15 mouse cellular contexts compared by ENCODE assay signal in genomic region chr2:20768681-20769080, GRCm38 (mm10).
DNase-seq lines count a peak whose midpoint lies in the region; ATAC-seq lines count a peak whose summit lies in the region.
"Had no signal": no experiment of that assay in that cellular context is flagged by ENCODE, and none has a peak within 500 bp of the region (broad histone marks: within the 10 kb centered on the region; RNA-seq: fewer than 3 reads in every experiment).

No protein-coding gene starts in this region.

- ATAC-seq in hindbrain, embryonic 11.5 days (ENCODE audit: low FRiP score), result no peak
- no peak for ATAC-seq in hindbrain, embryonic 13.5 days (ENCODE audit: low FRiP score)
- ATAC-seq in megakaryocyte progenitor cell, adult 5-6 weeks (replicated peaks; ENCODE audit: poor library complexity), result no peak
- no peak for ATAC-seq in forebrain, embryonic 12.5 days (ENCODE audit: low FRiP score)
- ATAC-seq: midbrain, embryonic 13.5 days had no signal

- H3K4me3 ChIP-seq in hindbrain, embryonic 11.5 days (ENCODE audit: low read depth, low read length), result no peak overlapping the region
- no peak overlapping the region for H3K4me3 ChIP-seq in hindbrain, embryonic 13.5 days
- no peak overlapping the region for H3K4me3 ChIP-seq in forebrain, embryonic 12.5 days (replicated peaks)
- H3K4me3 ChIP-seq: erythroblast, embryonic 14.5 days; hindbrain, embryonic 12.5 days; limb, embryonic 12.5 days; midbrain, embryonic 13.5 days had no signal

- 64% methylated on average over 5 of the region's 5 CpGs for WGBS in hindbrain, embryonic 11.5 days
- 72% methylated on average over 5 of the region's 5 CpGs for WGBS in hindbrain, embryonic 13.5 days
- 73% methylated on average over 5 of the region's 5 CpGs for WGBS in forebrain, embryonic 12.5 days

- H3K36me3 ChIP-seq in hindbrain, embryonic 11.5 days (ENCODE audit: control insufficient read depth, insufficient read depth, low read length), result no peaks in the 10 kb centered on the region
- H3K36me3 ChIP-seq in hindbrain, embryonic 13.5 days, result no peaks in the 10 kb centered on the region
- peaks cover 22% of the 10 kb centered on the region for H3K36me3 ChIP-seq in forebrain, embryonic 12.5 days (replicated peaks)
- H3K36me3 ChIP-seq: G1E; hindbrain, embryonic 12.5 days; limb, embryonic 12.5 days; midbrain, embryonic 13.5 days had no signal

- no peak overlapping the region for H3K27ac ChIP-seq in hindbrain, embryonic 11.5 days (ENCODE audit: low read depth, low read length)
- H3K27ac ChIP-seq in hindbrain, embryonic 13.5 days, result no peak overlapping the region
- no peak overlapping the region for H3K27ac ChIP-seq in forebrain, embryonic 12.5 days
- H3K27ac ChIP-seq: hindbrain, embryonic 12.5 days; limb, embryonic 12.5 days; midbrain, embryonic 13.5 days had no signal

- H3K4me2 ChIP-seq in hindbrain, embryonic 11.5 days (replicated peaks; ENCODE audit: low read depth, low read length), result no peak overlapping the region
- no peak overlapping the region for H3K4me2 ChIP-seq in hindbrain, embryonic 13.5 days
- H3K4me2 ChIP-seq in forebrain, embryonic 12.5 days, result no peak overlapping the region
- H3K4me2 ChIP-seq: hindbrain, embryonic 12.5 days; limb, embryonic 12.5 days; midbrain, embryonic 13.5 days had no signal

- H3K27me3 ChIP-seq in hindbrain, embryonic 11.5 days (ENCODE audit: control insufficient read depth, insufficient read depth, low read length), result no peaks in the 10 kb centered on the region
- H3K27me3 ChIP-seq in hindbrain, embryonic 13.5 days, result no peaks in the 10 kb centered on the region
- no peaks in the 10 kb centered on the region for H3K27me3 ChIP-seq in forebrain, embryonic 12.5 days
- H3K27me3 ChIP-seq: hindbrain, embryonic 12.5 days; limb, embryonic 12.5 days; midbrain, embryonic 13.5 days had no signal

- H3K9me3 ChIP-seq in hindbrain, embryonic 11.5 days (ENCODE audit: control insufficient read depth, low read length), result no peaks in the 10 kb centered on the region
- H3K9me3 ChIP-seq in hindbrain, embryonic 13.5 days, result no peaks in the 10 kb centered on the region
- H3K9me3 ChIP-seq in forebrain, embryonic 12.5 days, result no peaks in the 10 kb centered on the region
- H3K9me3 ChIP-seq: G1E; hindbrain, embryonic 12.5 days; limb, embryonic 12.5 days; midbrain, embryonic 13.5 days had no signal

- no peaks in the 10 kb centered on the region for H3K4me1 ChIP-seq in hindbrain, embryonic 11.5 days (replicated peaks; ENCODE audit: control insufficient read depth, insufficient read depth, low read length)
- H3K4me1 ChIP-seq in hindbrain, embryonic 13.5 days (replicated peaks), result no peaks in the 10 kb centered on the region
- H3K4me1 ChIP-seq in forebrain, embryonic 12.5 days, result no peaks in the 10 kb centered on the region; the same call in 1 of the 2 replicates
- H3K4me1 ChIP-seq: hindbrain, embryonic 12.5 days; limb, embryonic 12.5 days; midbrain, embryonic 13.5 days had no signal

- peak; percentile 22 for DNase-seq in hindbrain, embryonic 11.5 days (ENCODE audit: low spot score)
- peak; percentile 8 for DNase-seq in ovary, postnatal 36 days (ENCODE audit: low spot score)
- no peak for DNase-seq in ovary, adult 18-20 months (ENCODE audit: low spot score)
- peak; percentile 27 for DNase-seq in embryo, embryonic 9.5 days (ENCODE audit: extremely low spot score)
- DNase-seq in cerebellum, postnatal 14 days, result no peak
- DNase-seq: adrenal gland, postnatal 25 days; cerebellum, adult 8-10 months had no signal

- no peak overlapping the region for H3K9ac ChIP-seq in hindbrain, embryonic 11.5 days (ENCODE audit: low read depth, low read length)
- no peak overlapping the region for H3K9ac ChIP-seq in hindbrain, embryonic 13.5 days
- no peak overlapping the region for H3K9ac ChIP-seq in forebrain, embryonic 12.5 days
- H3K9ac ChIP-seq: hindbrain, embryonic 12.5 days; limb, embryonic 12.5 days; midbrain, embryonic 13.5 days had no signal

Comparison
In these comparisons a context has a peak if more than half of its experiments do, and no peak if none do; other contexts are left out.
1. DNase-seq: peak in hindbrain, embryonic 11.5 days (single experiment), ovary, postnatal 36 days (single experiment) and embryo, embryonic 9.5 days (single experiment); none in ovary, adult 18-20 months (single experiment) and cerebellum, postnatal 14 days (0 of 2).